Mouse (Mus musculus) embryo, embryonic 11 days (tissue): Measurements from ENCODE around the gene Sh3pxd2a.

Source experiments
- DNase-seq: peaks from one replicate; pipeline ENCODE4 v3.0.0-alpha.2; 2015

Gene Sh3pxd2a

DNA sequence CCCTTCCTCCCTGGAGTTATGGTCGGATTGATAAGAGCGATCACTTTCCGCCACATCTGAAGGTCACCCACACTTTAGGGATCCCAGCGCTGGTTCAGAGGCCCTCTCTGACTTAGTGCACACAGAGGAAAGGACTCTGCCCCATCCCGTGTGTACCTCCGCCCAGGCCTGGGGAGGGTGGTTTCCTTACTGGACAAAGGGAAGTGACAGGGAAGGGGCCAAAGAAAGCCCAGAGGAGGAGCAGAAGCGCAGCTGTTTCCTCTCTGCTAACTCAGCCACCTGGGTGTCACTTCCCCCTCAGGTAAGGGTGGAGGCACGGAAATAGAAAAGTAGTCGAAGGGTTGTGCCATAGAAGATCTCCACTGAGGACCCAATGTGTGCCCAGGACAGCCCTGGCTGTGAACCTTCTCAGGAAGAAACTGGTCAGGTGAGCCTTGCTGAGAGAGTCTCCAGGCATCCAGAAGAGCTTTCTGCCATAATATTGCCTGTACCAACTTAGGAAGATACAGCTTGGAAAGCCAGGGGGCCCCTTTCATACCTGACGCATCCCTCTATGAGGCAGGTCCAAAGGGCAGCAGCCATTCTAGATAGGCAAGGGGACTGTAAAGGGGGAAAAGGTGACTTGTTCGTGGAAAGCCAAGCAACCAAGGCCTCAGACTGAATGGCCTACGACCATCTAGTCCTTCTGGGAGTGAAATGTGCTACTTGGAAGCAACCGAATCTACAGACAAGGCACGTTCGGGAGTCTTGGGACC lies 9.0 kb downstream of the Sh3pxd2a start:
- DNase-seq: no peak

GRCm38 (mm10) chr19:47454167-47455000 lies 9.8 kb downstream of the Sh3pxd2a start:
- no peak for DNase-seq

GRCm38 (mm10) chr19:47453352-47453751 lies 10.8 kb downstream of the Sh3pxd2a start:
- DNase-seq: no peak

GRCm38 (mm10) chr19:47452682-47453081 lies 11.5 kb downstream of the Sh3pxd2a start:
- DNase-seq: no peak

GRCm38 (mm10) chr19:47452211-47452610 lies 12.0 kb downstream of the Sh3pxd2a start:
- no peak for DNase-seq

- DNase-seq: no peak
Measured at GRCm38 (mm10) chr19:47451476-47452113, 12.6 kb downstream of the Sh3pxd2a start.

- DNase-seq: no peak
Measured at GRCm38 (mm10) chr19:47450261-47451137, 13.7 kb downstream of the Sh3pxd2a start.

GRCm38 (mm10) chr19:47449513-47450227 lies 14.5 kb downstream of the Sh3pxd2a start:
- no peak for DNase-seq

- DNase-seq: no peak
Measured at GRCm38 (mm10) chr19:47448618-47449151, 15.5 kb downstream of the Sh3pxd2a start.

DNA sequence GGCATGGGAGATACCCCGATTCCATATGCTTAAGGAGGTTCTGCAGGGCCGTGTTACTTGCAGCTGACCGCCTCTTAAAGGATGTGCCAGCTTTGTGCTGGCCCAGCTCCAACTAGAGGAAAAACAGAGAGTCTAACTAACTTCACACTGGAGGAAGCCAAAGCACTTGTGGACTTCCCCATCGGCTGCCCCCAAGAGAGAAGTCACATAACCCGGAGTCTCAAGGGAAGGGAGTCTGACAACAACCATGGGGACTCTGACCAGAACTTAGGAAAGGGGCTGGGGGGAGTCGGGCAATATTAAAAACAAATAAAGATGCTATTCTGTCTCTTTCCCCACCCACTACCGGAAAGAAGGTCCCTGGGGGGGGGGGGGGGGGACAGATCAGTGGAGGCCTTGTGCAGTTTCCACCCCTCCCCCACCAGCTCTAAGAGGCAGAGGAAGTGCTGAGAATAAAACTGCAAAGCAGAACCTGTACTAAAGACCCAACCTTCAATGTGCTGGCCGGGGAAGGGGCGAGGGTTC lies 17.3 kb downstream of the Sh3pxd2a start:
- DNase-seq: no peak

- DNase-seq: no peak
Measured at GRCm38 (mm10) chr19:47446130-47446529, 18.1 kb downstream of the Sh3pxd2a start.

GRCm38 (mm10) chr19:47445726-47446125 lies 18.5 kb downstream of the Sh3pxd2a start:
- DNase-seq: no peak

GRCm38 (mm10) chr19:47444488-47444887 lies 19.7 kb downstream of the Sh3pxd2a start:
- peak; percentile 55 for DNase-seq

GRCm38 (mm10) chr19:47442294-47442627 lies 21.9 kb downstream of the Sh3pxd2a start:
- no peak for DNase-seq

DNA sequence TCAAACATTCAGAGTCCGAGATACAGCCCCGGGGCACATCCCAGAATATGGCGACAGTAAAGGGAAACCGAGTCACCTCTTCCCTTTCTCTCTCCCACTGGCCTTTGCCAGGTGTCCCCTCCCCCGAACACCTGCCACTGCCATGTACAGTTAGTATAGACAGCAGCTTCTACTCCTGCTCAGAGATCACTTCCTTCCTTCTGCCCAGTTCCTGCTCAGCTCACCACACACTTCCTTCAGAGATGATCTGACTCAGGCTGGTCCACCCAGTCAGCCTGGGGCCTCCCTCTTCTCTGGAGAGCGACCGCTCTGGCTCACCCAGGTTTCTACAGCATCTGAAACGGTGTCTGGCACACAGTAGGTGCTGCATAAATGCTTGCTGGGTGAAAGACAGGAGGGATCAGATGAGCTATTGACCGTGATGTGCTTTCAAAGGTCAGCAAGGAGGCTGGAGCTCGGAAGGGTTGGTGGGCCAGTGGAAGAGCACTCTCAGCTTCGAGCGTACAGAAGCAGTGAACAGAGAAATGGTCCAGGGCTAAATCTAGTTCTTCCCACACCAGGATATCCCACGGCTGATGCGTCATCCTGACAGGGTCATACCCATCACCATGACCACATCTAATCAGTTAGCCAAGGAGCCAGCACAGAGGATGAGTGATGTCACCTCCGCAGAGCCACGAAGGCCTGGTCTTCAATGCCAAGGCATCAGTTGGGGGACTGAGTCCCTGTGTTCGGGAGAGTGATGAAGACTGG lies 22.5 kb downstream of the Sh3pxd2a start:
- DNase-seq: no peak

DNA sequence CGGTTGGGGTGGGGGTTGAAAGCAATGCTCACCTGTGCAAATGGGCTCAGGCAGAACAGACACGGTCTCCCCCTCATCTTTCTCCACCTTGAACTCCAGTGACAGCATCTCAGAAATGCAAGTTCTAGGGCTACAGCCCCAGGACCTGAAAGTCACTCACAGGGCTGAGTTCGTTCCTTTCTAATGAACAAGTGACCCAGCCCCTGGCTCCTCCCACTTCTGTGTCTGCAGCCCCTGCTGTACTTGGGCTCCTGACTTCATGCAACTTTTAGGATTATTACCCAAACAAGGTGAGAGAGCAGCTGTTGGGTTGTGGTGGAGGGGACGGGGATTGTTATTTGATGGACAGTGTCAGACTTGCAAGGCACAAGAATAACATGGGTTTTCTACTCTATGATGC lies 23.2 kb downstream of the Sh3pxd2a start:
- DNase-seq: no peak

- no peak for DNase-seq
Measured at GRCm38 (mm10) chr19:47440435-47440803, 23.8 kb downstream of the Sh3pxd2a start.

DNA sequence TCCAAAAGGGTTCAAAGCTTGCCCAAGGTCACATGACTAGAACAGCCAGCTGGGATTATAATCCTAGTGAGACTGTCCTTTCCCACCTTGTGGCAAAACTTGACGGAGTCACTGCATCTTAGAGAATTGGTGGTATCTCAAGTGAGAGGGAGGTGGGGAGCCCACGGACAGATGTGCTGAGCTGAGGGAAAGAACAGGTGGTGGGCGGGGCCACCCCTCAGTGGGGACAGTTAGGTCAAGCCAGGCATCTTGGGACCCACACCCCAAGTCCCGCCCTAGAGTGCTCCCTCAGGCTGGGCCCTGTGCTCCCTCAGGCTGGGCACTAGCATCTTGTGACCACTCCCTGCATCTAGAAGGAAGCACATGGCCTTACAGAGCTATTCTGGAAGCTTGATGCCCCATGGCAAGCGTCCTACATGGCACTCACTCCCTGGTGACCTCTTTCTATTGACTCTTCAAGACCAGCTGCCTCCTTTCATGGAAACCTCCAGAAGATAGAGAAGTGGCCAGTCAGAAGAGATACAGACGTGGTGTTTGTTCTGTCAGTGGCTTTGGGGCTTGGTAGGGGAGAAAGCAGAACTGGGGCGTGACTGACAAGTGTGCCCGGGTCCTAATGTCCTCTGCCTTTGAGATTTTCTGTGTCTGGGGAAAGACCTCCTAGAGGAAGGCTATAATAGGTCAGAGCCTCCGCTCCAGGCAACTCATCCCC lies 24.3 kb downstream of the Sh3pxd2a start:
- no peak for DNase-seq

GRCm38 (mm10) chr19:47438445-47438844 lies 25.8 kb downstream of the Sh3pxd2a start:
- DNase-seq: no peak

GRCm38 (mm10) chr19:47437040-47437439 lies 27.2 kb downstream of the Sh3pxd2a start:
- DNase-seq: no peak
